Mouse (Mus musculus): ENCODE results near the gene Kprp.

DNA sequence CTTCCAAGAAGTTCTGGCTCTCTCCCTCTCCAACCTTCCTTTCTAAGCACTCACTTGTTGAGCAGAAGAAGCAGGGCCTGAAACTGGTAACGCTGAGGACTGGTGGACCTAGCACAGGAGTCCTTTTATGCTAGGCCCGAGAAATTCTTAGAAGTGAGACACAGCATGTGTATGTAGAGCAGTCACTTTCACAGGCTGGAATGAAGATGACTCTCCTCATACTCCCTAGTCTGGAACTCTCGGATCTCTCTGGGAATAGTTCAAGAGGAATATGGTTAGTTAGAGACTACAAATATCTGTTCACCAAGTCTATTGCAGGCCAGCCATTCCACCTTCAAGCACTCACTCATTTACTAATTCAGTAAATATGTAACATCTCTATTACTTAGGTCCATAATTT, 24.1 kb upstream of the Kprp start, which contains the start of gene Lce1l:
- TF ChIP-seq GATA1 (IDR thresholded peaks at IDR 0.05; ENCODE audit: borderline replicate concordance, low read length), result no peak
- no peak for TF ChIP-seq FLI1 (IDR thresholded peaks at IDR 0.05; ENCODE audit: low read length)

Data from megakaryocyte, embryonic 14.5 days (primary cell).